Mouse (Mus musculus) CH12.LX (cell line): ENCODE data around the gene Bbs1. TPM values are rescaled to one million over a fixed set of nuclear protein-coding genes. Genes with fewer than 3 reads are reported as not detected.

Experiments
- DNase-seq: peaks from one replicate; pipeline ENCODE4 v3.0.0-alpha.2; 2013; ENCODE audit errors: extremely low read depth
- H3K27ac ChIP-seq: 2 replicates; pipeline ENCODE4 v1.5.1; 2012; ENCODE audit warnings: low read depth, mild to moderate bottlenecking, control low read depth, moderate library complexity; ENCODE audit not compliant: insufficient read depth
- H3K27me3 ChIP-seq: replicated peaks from 2 replicates; pipeline ENCODE3; 2012; ENCODE audit warnings: inconsistent platforms
- H3K36me3 ChIP-seq, 2 experiments: replicated peaks in 1 of 2; 2 replicates each; pipeline versions ENCODE3 to v1.6.1; 2012; ENCODE audit warnings: inconsistent platforms in 1 of 2, low read length in 1 of 2, mild to moderate bottlenecking in 1 of 2, mixed read lengths in 1 of 2, moderate library complexity in 1 of 2; ENCODE audit not compliant: control insufficient read depth in 1 of 2, insufficient read depth in 1 of 2
- H3K4me1 ChIP-seq, 2 experiments: 2 replicates each; pipeline ENCODE4 v1.6.1; 2012; ENCODE audit warnings: inconsistent platforms in 1 of 2, moderate library complexity in 1 of 2; ENCODE audit not compliant: insufficient read depth in 2 of 2, control insufficient read depth in 1 of 2
- H3K4me2 ChIP-seq: 2 replicates; pipeline ENCODE4 v1.6.1; 2012; ENCODE audit warnings: low read depth, mild to moderate bottlenecking, control low read depth; ENCODE audit not compliant: poor library complexity, insufficient read depth, severe bottlenecking
- H3K4me3 ChIP-seq, 3 experiments: fragments of 150-350 bp in 1 of 3; sonication (generic) in 1 of 3; replicated peaks in 1 of 3; 2 replicates each; pipeline versions ENCODE3 to v1.5.1; 2011 to 2012; ENCODE audit warnings: low read depth in 2 of 3, low read length in 2 of 3, mild to moderate bottlenecking in 2 of 3, moderate library complexity in 2 of 3, control low read depth in 1 of 3, improper control_type of control experiment in 1 of 3, inconsistent platforms in 1 of 3, mixed read lengths in 1 of 3; ENCODE audit not compliant: poor library complexity in 1 of 3
- H3K79me2 ChIP-seq: replicated peaks from 2 replicates; pipeline ENCODE4 v1.6.1; 2012; ENCODE audit warnings: mild to moderate bottlenecking, moderate library complexity; ENCODE audit not compliant: control insufficient read depth, poor library complexity, insufficient read depth, severe bottlenecking; ENCODE audit errors: extremely low read depth
- H3K9ac ChIP-seq: 2 replicates; pipeline ENCODE4 v1.6.1; 2012; ENCODE audit warnings: low read depth, mild to moderate bottlenecking, control low read depth, moderate library complexity; ENCODE audit not compliant: insufficient read depth
- H3K9me3 ChIP-seq: replicated peaks from 2 replicates; pipeline ENCODE3; 2012; ENCODE audit warnings: low read length, inconsistent platforms, mixed read lengths
- CHD1 ChIP-seq: IDR thresholded peaks from 2 replicates; pipeline ENCODE4 v1.6.1; 2012; ENCODE audit warnings: low read depth, low read length, improper control_type of control experiment, inconsistent platforms
- CHD2 ChIP-seq: IDR thresholded peaks from 2 replicates; pipeline ENCODE4 v1.6.1; 2011; ENCODE audit warnings: low read length, improper control_type of control experiment
- CTCF ChIP-seq, 2 experiments: IDR thresholded peaks in 1 of 2; conservative IDR thresholded peaks in 1 of 2; 2 replicates each; pipeline ENCODE4 v1.5.1; 2011 to 2012; ENCODE audit warnings: low read depth in 2 of 2, low read length in 2 of 2, improper control_type of control experiment in 1 of 2, inconsistent platforms in 1 of 2, mild to moderate bottlenecking in 1 of 2, moderate library complexity in 1 of 2
- ELF1 ChIP-seq: IDR thresholded peaks from 2 replicates; pipeline ENCODE4 v1.6.1; 2014; ENCODE audit warnings: low read depth, mild to moderate bottlenecking, inconsistent platforms, low read length, improper control_type of control experiment
- GABPA ChIP-seq: IDR thresholded peaks from 2 replicates; pipeline ENCODE4 v1.6.1; 2012; ENCODE audit warnings: low read depth, low read length, improper control_type of control experiment, inconsistent platforms; ENCODE audit not compliant: insufficient replicate concordance
- HCFC1 ChIP-seq: IDR thresholded peaks from 2 replicates; pipeline ENCODE4 v1.6.1; 2012; ENCODE audit warnings: low read depth, mild to moderate bottlenecking, inconsistent platforms, low read length, improper control_type of control experiment
- JUN ChIP-seq: IDR thresholded peaks from 2 replicates; pipeline ENCODE4 v1.6.1; 2011; ENCODE audit warnings: low read depth, mild to moderate bottlenecking, low read length, improper control_type of control experiment, moderate library complexity; ENCODE audit not compliant: insufficient read depth
- JUND ChIP-seq: conservative IDR thresholded peaks from 2 replicates; pipeline ENCODE4 v1.6.1; 2011; ENCODE audit warnings: low read depth, low read length, improper control_type of control experiment
- MAFK ChIP-seq: IDR thresholded peaks from 2 replicates; pipeline ENCODE4 v1.6.1; 2011; ENCODE audit warnings: low read length, improper control_type of control experiment; ENCODE audit not compliant: insufficient replicate concordance
- MAX ChIP-seq: IDR thresholded peaks from 2 replicates; pipeline ENCODE4 v1.6.1; 2011; ENCODE audit warnings: low read length, improper control_type of control experiment
- MAZ ChIP-seq: IDR thresholded peaks from 2 replicates; pipeline ENCODE4 v1.6.1; 2012; ENCODE audit warnings: low read depth, mild to moderate bottlenecking, inconsistent platforms, low read length, improper control_type of control experiment, moderate library complexity
- MEF2A ChIP-seq: IDR thresholded peaks from 2 replicates; pipeline ENCODE4 v1.6.1; 2014; ENCODE audit warnings: low read depth, mild to moderate bottlenecking, inconsistent platforms, low read length, improper control_type of control experiment, borderline replicate concordance
- MXI1 ChIP-seq: IDR thresholded peaks from 2 replicates; pipeline ENCODE4 v1.6.1; 2011; ENCODE audit warnings: mild to moderate bottlenecking, low read depth, low read length, improper control_type of control experiment
- MYC ChIP-seq: IDR thresholded peaks from 2 replicates; pipeline ENCODE4 v1.6.1; 2011; ENCODE audit warnings: low read depth, mild to moderate bottlenecking, improper control_type of control experiment, low read length
- NELFE ChIP-seq: IDR thresholded peaks from 2 replicates; pipeline ENCODE4 v1.6.1; 2011; ENCODE audit warnings: low read depth, low read length, improper control_type of control experiment
- NRF1 ChIP-seq: IDR thresholded peaks from 2 replicates; pipeline ENCODE4 v1.6.1; 2014; ENCODE audit warnings: low read depth, mild to moderate bottlenecking, inconsistent platforms, low read length, improper control_type of control experiment, moderate library complexity
- PAX5 ChIP-seq: IDR thresholded peaks from 2 replicates; pipeline ENCODE4 v1.6.1; 2012; ENCODE audit warnings: low read length, inconsistent platforms, mixed read lengths
- POLR2A ChIP-seq: IDR thresholded peaks from 2 replicates; pipeline ENCODE4 v1.6.1; 2011; ENCODE audit warnings: low read depth, mild to moderate bottlenecking, improper control_type of control experiment, low read length
- RAD21 ChIP-seq: IDR thresholded peaks from 2 replicates; pipeline ENCODE4 v1.6.1; 2011; ENCODE audit warnings: low read depth, mild to moderate bottlenecking, low read length, improper control_type of control experiment, moderate library complexity
- RCOR1 ChIP-seq: conservative IDR thresholded peaks from 2 replicates; pipeline ENCODE4 v1.6.1; 2012; ENCODE audit warnings: low read depth, mild to moderate bottlenecking, inconsistent platforms, low read length, improper control_type of control experiment
- SIN3A ChIP-seq: IDR thresholded peaks from 2 replicates; pipeline ENCODE4 v1.6.1; 2012; ENCODE audit warnings: low read length, improper control_type of control experiment, inconsistent platforms
- SMC3 ChIP-seq: IDR thresholded peaks from 2 replicates; pipeline ENCODE4 v1.6.1; 2011; ENCODE audit warnings: low read depth, low read length, improper control_type of control experiment
- TBP ChIP-seq: conservative IDR thresholded peaks from 2 replicates; pipeline ENCODE4 v1.6.1; 2011; ENCODE audit warnings: low read depth, low read length, improper control_type of control experiment
- TCF12 ChIP-seq: IDR thresholded peaks from 2 replicates; pipeline ENCODE4 v1.6.1; 2014; ENCODE audit warnings: low read depth, mild to moderate bottlenecking, inconsistent platforms, low read length, improper control_type of control experiment
- UBTF ChIP-seq: IDR thresholded peaks from 2 replicates; pipeline ENCODE4 v1.6.1; 2012; ENCODE audit warnings: low read depth, mild to moderate bottlenecking, inconsistent platforms, low read length, improper control_type of control experiment, moderate library complexity
- USF2 ChIP-seq: conservative IDR thresholded peaks from 2 replicates; pipeline ENCODE4 v1.6.1; 2011; ENCODE audit warnings: low read depth, low read length, improper control_type of control experiment
- ZC3H11A ChIP-seq: IDR thresholded peaks from 2 replicates; pipeline ENCODE4 v1.6.1; 2012; ENCODE audit warnings: low read depth, mild to moderate bottlenecking, inconsistent platforms, low read length, improper control_type of control experiment
- ZKSCAN1 ChIP-seq: IDR thresholded peaks from 2 replicates; pipeline ENCODE4 v1.6.1; 2012; ENCODE audit warnings: low read depth, inconsistent platforms, low read length, improper control_type of control experiment, borderline replicate concordance
- ZMIZ1 ChIP-seq: IDR thresholded peaks from 2 replicates; pipeline ENCODE4 v1.6.1; 2012; ENCODE audit warnings: low read depth, mild to moderate bottlenecking, inconsistent platforms, low read length, improper control_type of control experiment
- ZNF384 ChIP-seq: IDR thresholded peaks from 2 replicates; pipeline ENCODE4 v1.6.1; 2012; ENCODE audit warnings: low read depth, low read length, improper control_type of control experiment, inconsistent platforms
- dilution Hi-C: fragments of 300-500 bp; cut with MboI; formaldehyde crosslinking; loops from 2 replicates; pipeline ENCODE4 v1.14.3; 2020; ENCODE audit warnings: low sequenced_read_pairs; ENCODE audit not compliant: extremely low pct_unique_long_range_greater_than_20kb, extremely low pct_ligation_motif_present
- in situ Hi-C: fragments of 300-500 bp; cut with MboI; formaldehyde crosslinking; loops from 3 replicates; pipeline ENCODE4 v1.14.3; 2019; ENCODE audit warnings: low sequenced_read_pairs, low pct_ligation_motif_present, low pct_unique_long_range_greater_than_20kb, mixed read lengths
- polyA plus RNA-seq: library from polyadenylated mRNA; unstranded; fragments of >175 nt; gene quantifications from 2 replicates; pipeline ENCODE4 v1.2.1, GENCODE M21; 2012; ENCODE audit warnings: low read depth; ENCODE audit not compliant: insufficient read length
- total RNA-seq, 2 experiments: library from RNA; depleted of rRNA; stranded (reverse); fragments of 300-350 nt in 1 of 2; fragments of >200 nt in 1 of 2; gene quantifications; 2 replicates each; pipeline ENCODE4 v1.2.3; 2012 to 2014

The Bbs1 gene
- total and polyA plus RNA-seq, 3 experiments: 2.7 to 3.1 (median 2.8) TPM

GRCm38 (mm10) chr19:4908107-4908506 lies 1.7 kb upstream of the Bbs1 start:
- Histone ChIP-seq H3K4me1 (peaks cover 0 to 6% of the 10 kb centered on the region in 2 experiments; a peak in 2 of 4 replicates), H3K4me3 (no peak overlapping the region), H3K27ac (no peak overlapping the region), H3K79me2 (no peaks in the 10 kb centered on the region), H3K9ac (no peak overlapping the region), H3K36me3 (peaks cover 43 to 70% of the 10 kb centered on the region in 2 experiments), H3K27me3 (no peaks in the 10 kb centered on the region), H3K9me3 (no peaks in the 10 kb centered on the region), H3K4me2 (no peak overlapping the region)
- DNase-seq: peak; percentile 41
- in situ Hi-C loops (no loop called here), dilution Hi-C loops (no loop called here)
- TF ChIP-seq CTCF (conservative IDR thresholded peaks at IDR 0.05 in 1 of 2, IDR thresholded peaks at IDR 0.05 in 1 of 2; ENCODE audit: low read depth in 2 of 2, low read length in 2 of 2): peak; percentile 37 to 65; a peak in 3 of 4 replicates
- peak; percentile 40 for TF ChIP-seq RAD21
- TF ChIP-seq MAZ: no peak
- TF ChIP-seq GABPA: no peak
- peak; percentile 58 for TF ChIP-seq SMC3

- dilution Hi-C loops: no loop called here
- DNase-seq: no peak
Measured at GRCm38 (mm10) chr19:4899888-4900287, 6.5 kb downstream of the Bbs1 start.

GRCm38 (mm10) chr19:4898972-4899371 lies 7.5 kb downstream of the Bbs1 start:
- dilution Hi-C loops (no loop called here), in situ Hi-C loops (no loop called here)
- no peaks in the 10 kb centered on the region for H3K9me3 ChIP-seq
- H3K79me2 ChIP-seq: no peaks in the 10 kb centered on the region
- no peak overlapping the region for H3K9ac ChIP-seq
- H3K27me3 ChIP-seq: no peaks in the 10 kb centered on the region
- H3K36me3 ChIP-seq: peaks cover 0 to 40% of the 10 kb centered on the region in 2 experiments
- no peak for DNase-seq
- no peak overlapping the region for H3K4me2 ChIP-seq
- no peak overlapping the region for H3K27ac ChIP-seq
- H3K4me1 ChIP-seq: no peaks in the 10 kb centered on the region
- no peak overlapping the region for H3K4me3 ChIP-seq
- no peak for TF ChIP-seq JUN
- no peak for TF ChIP-seq POLR2A
- no peak for TF ChIP-seq CHD2
- no peak for TF ChIP-seq ZC3H11A
- TF ChIP-seq HCFC1: no peak
- no peak for TF ChIP-seq TCF12
- TF ChIP-seq NELFE: no peak
- TF ChIP-seq USF2: no peak
- no peak for TF ChIP-seq MYC
- TF ChIP-seq SIN3A: no peak
- TF ChIP-seq MEF2A: no peak
- no peak for TF ChIP-seq ELF1
- no peak for TF ChIP-seq NRF1
- TF ChIP-seq MAFK: no peak
- TF ChIP-seq MAZ: no peak
- no peak for TF ChIP-seq RAD21
- no peak for TF ChIP-seq UBTF

More at GRCm38 (mm10) chr19:4899888-4900287, 6.5 kb downstream of the Bbs1 start:
- H3K4me3 ChIP-seq: no peak overlapping the region
- in situ Hi-C loops: no loop called here
- no peak overlapping the region for H3K9ac ChIP-seq
- H3K36me3 ChIP-seq: peaks cover 0 to 35% of the 10 kb centered on the region in 2 experiments
- no peaks in the 10 kb centered on the region for H3K27me3 ChIP-seq
- H3K9me3 ChIP-seq: no peaks in the 10 kb centered on the region
- H3K4me2 ChIP-seq: no peak overlapping the region
- H3K4me1 ChIP-seq: no peaks in the 10 kb centered on the region
- no peaks in the 10 kb centered on the region for H3K79me2 ChIP-seq
- no peak overlapping the region for H3K27ac ChIP-seq
- no peak for TF ChIP-seq MXI1
- no peak for TF ChIP-seq JUND
- no peak for TF ChIP-seq PAX5
- no peak for TF ChIP-seq ZMIZ1
- no peak for TF ChIP-seq CHD2
- no peak for TF ChIP-seq HCFC1
- no peak for TF ChIP-seq GABPA
- no peak for TF ChIP-seq MAX
- TF ChIP-seq TBP: no peak
- no peak for TF ChIP-seq ZC3H11A
- no peak for TF ChIP-seq ZKSCAN1
- TF ChIP-seq NRF1: no peak
- no peak for TF ChIP-seq CHD1
- no peak for TF ChIP-seq POLR2A
- no peak for TF ChIP-seq MEF2A
- no peak for TF ChIP-seq RCOR1
- no peak for TF ChIP-seq MAFK
- TF ChIP-seq SMC3: no peak
- TF ChIP-seq ZNF384: no peak
